Mouse (Mus musculus) CH12.LX (cell line): ENCODE measurements around the gene Dek. TPM values are rescaled to one million over a fixed set of nuclear protein-coding genes. Genes with fewer than 3 reads are reported as not detected.

Experiments used
- DNase-seq: peaks from one replicate; pipeline ENCODE4 v3.0.0-alpha.2; 2013; ENCODE audit errors: extremely low read depth
- H3K27ac ChIP-seq: 2 replicates; pipeline ENCODE4 v1.5.1; 2012; ENCODE audit warnings: low read depth, mild to moderate bottlenecking, control low read depth, moderate library complexity; ENCODE audit not compliant: insufficient read depth
- H3K27me3 ChIP-seq: replicated peaks from 2 replicates; pipeline ENCODE3; 2012; ENCODE audit warnings: inconsistent platforms
- H3K36me3 ChIP-seq, 2 experiments: replicated peaks in 1 of 2; 2 replicates each; pipeline versions ENCODE3 to v1.6.1; 2012; ENCODE audit warnings: inconsistent platforms in 1 of 2, low read length in 1 of 2, mild to moderate bottlenecking in 1 of 2, mixed read lengths in 1 of 2, moderate library complexity in 1 of 2; ENCODE audit not compliant: control insufficient read depth in 1 of 2, insufficient read depth in 1 of 2
- H3K4me1 ChIP-seq, 2 experiments: 2 replicates each; pipeline ENCODE4 v1.6.1; 2012; ENCODE audit warnings: inconsistent platforms in 1 of 2, moderate library complexity in 1 of 2; ENCODE audit not compliant: insufficient read depth in 2 of 2, control insufficient read depth in 1 of 2
- H3K4me2 ChIP-seq: 2 replicates; pipeline ENCODE4 v1.6.1; 2012; ENCODE audit warnings: low read depth, mild to moderate bottlenecking, control low read depth; ENCODE audit not compliant: poor library complexity, insufficient read depth, severe bottlenecking
- H3K4me3 ChIP-seq, 3 experiments: fragments of 150-350 bp in 1 of 3; sonication (generic) in 1 of 3; replicated peaks in 1 of 3; 2 replicates each; pipeline versions ENCODE3 to v1.5.1; 2011 to 2012; ENCODE audit warnings: low read depth in 2 of 3, low read length in 2 of 3, mild to moderate bottlenecking in 2 of 3, moderate library complexity in 2 of 3, control low read depth in 1 of 3, improper control_type of control experiment in 1 of 3, inconsistent platforms in 1 of 3, mixed read lengths in 1 of 3; ENCODE audit not compliant: poor library complexity in 1 of 3
- H3K79me2 ChIP-seq: replicated peaks from 2 replicates; pipeline ENCODE4 v1.6.1; 2012; ENCODE audit warnings: mild to moderate bottlenecking, moderate library complexity; ENCODE audit not compliant: control insufficient read depth, poor library complexity, insufficient read depth, severe bottlenecking; ENCODE audit errors: extremely low read depth
- H3K9ac ChIP-seq: 2 replicates; pipeline ENCODE4 v1.6.1; 2012; ENCODE audit warnings: low read depth, mild to moderate bottlenecking, control low read depth, moderate library complexity; ENCODE audit not compliant: insufficient read depth
- H3K9me3 ChIP-seq: replicated peaks from 2 replicates; pipeline ENCODE3; 2012; ENCODE audit warnings: low read length, inconsistent platforms, mixed read lengths
- ELF1 ChIP-seq: IDR thresholded peaks from 2 replicates; pipeline ENCODE4 v1.6.1; 2014; ENCODE audit warnings: low read depth, mild to moderate bottlenecking, inconsistent platforms, low read length, improper control_type of control experiment
- EP300 ChIP-seq: IDR thresholded peaks from 2 replicates; pipeline ENCODE4 v1.6.1; 2011; ENCODE audit warnings: low read length, improper control_type of control experiment
- GABPA ChIP-seq: IDR thresholded peaks from 2 replicates; pipeline ENCODE4 v1.6.1; 2012; ENCODE audit warnings: low read depth, low read length, improper control_type of control experiment, inconsistent platforms; ENCODE audit not compliant: insufficient replicate concordance
- IRF4 ChIP-seq: IDR thresholded peaks from 2 replicates; pipeline ENCODE4 v1.6.1; 2014; ENCODE audit warnings: low read depth, mild to moderate bottlenecking, inconsistent platforms, low read length, improper control_type of control experiment
- JUN ChIP-seq: IDR thresholded peaks from 2 replicates; pipeline ENCODE4 v1.6.1; 2011; ENCODE audit warnings: low read depth, mild to moderate bottlenecking, low read length, improper control_type of control experiment, moderate library complexity; ENCODE audit not compliant: insufficient read depth
- MAFK ChIP-seq: IDR thresholded peaks from 2 replicates; pipeline ENCODE4 v1.6.1; 2011; ENCODE audit warnings: low read length, improper control_type of control experiment; ENCODE audit not compliant: insufficient replicate concordance
- MAX ChIP-seq: IDR thresholded peaks from 2 replicates; pipeline ENCODE4 v1.6.1; 2011; ENCODE audit warnings: low read length, improper control_type of control experiment
- MEF2A ChIP-seq: IDR thresholded peaks from 2 replicates; pipeline ENCODE4 v1.6.1; 2014; ENCODE audit warnings: low read depth, mild to moderate bottlenecking, inconsistent platforms, low read length, improper control_type of control experiment, borderline replicate concordance
- MYC ChIP-seq: IDR thresholded peaks from 2 replicates; pipeline ENCODE4 v1.6.1; 2011; ENCODE audit warnings: low read depth, mild to moderate bottlenecking, improper control_type of control experiment, low read length
- NELFE ChIP-seq: IDR thresholded peaks from 2 replicates; pipeline ENCODE4 v1.6.1; 2011; ENCODE audit warnings: low read depth, low read length, improper control_type of control experiment
- PAX5 ChIP-seq: IDR thresholded peaks from 2 replicates; pipeline ENCODE4 v1.6.1; 2012; ENCODE audit warnings: low read length, inconsistent platforms, mixed read lengths
- POLR2AphosphoS2 ChIP-seq: IDR thresholded peaks from 2 replicates; pipeline ENCODE4 v1.6.1; 2011; ENCODE audit warnings: low read depth, low read length, improper control_type of control experiment
- TCF12 ChIP-seq: IDR thresholded peaks from 2 replicates; pipeline ENCODE4 v1.6.1; 2014; ENCODE audit warnings: low read depth, mild to moderate bottlenecking, inconsistent platforms, low read length, improper control_type of control experiment
- UBTF ChIP-seq: IDR thresholded peaks from 2 replicates; pipeline ENCODE4 v1.6.1; 2012; ENCODE audit warnings: low read depth, mild to moderate bottlenecking, inconsistent platforms, low read length, improper control_type of control experiment, moderate library complexity
- USF1 ChIP-seq: IDR thresholded peaks from 2 replicates; pipeline ENCODE4 v1.6.1; 2014; ENCODE audit warnings: low read depth, mild to moderate bottlenecking, inconsistent platforms, low read length, improper control_type of control experiment
- USF2 ChIP-seq: conservative IDR thresholded peaks from 2 replicates; pipeline ENCODE4 v1.6.1; 2011; ENCODE audit warnings: low read depth, low read length, improper control_type of control experiment
- ZC3H11A ChIP-seq: IDR thresholded peaks from 2 replicates; pipeline ENCODE4 v1.6.1; 2012; ENCODE audit warnings: low read depth, mild to moderate bottlenecking, inconsistent platforms, low read length, improper control_type of control experiment
- ZMIZ1 ChIP-seq: IDR thresholded peaks from 2 replicates; pipeline ENCODE4 v1.6.1; 2012; ENCODE audit warnings: low read depth, mild to moderate bottlenecking, inconsistent platforms, low read length, improper control_type of control experiment
- ZNF384 ChIP-seq: IDR thresholded peaks from 2 replicates; pipeline ENCODE4 v1.6.1; 2012; ENCODE audit warnings: low read depth, low read length, improper control_type of control experiment, inconsistent platforms
- dilution Hi-C: fragments of 300-500 bp; cut with MboI; formaldehyde crosslinking; loops from 2 replicates; pipeline ENCODE4 v1.14.3; 2020; ENCODE audit warnings: low sequenced_read_pairs; ENCODE audit not compliant: extremely low pct_unique_long_range_greater_than_20kb, extremely low pct_ligation_motif_present
- in situ Hi-C: fragments of 300-500 bp; cut with MboI; formaldehyde crosslinking; loops from 3 replicates; pipeline ENCODE4 v1.14.3; 2019; ENCODE audit warnings: low sequenced_read_pairs, low pct_ligation_motif_present, low pct_unique_long_range_greater_than_20kb, mixed read lengths
- polyA plus RNA-seq: library from polyadenylated mRNA; unstranded; fragments of >175 nt; gene quantifications from 2 replicates; pipeline ENCODE4 v1.2.1, GENCODE M21; 2012; ENCODE audit warnings: low read depth; ENCODE audit not compliant: insufficient read length
- total RNA-seq, 2 experiments: library from RNA; depleted of rRNA; stranded (reverse); fragments of 300-350 nt in 1 of 2; fragments of >200 nt in 1 of 2; gene quantifications; 2 replicates each; pipeline ENCODE4 v1.2.3; 2012 to 2014

Dek gene
- total and polyA plus RNA-seq, 3 experiments, result 28.8 to 228 (median 196) TPM

DNA sequence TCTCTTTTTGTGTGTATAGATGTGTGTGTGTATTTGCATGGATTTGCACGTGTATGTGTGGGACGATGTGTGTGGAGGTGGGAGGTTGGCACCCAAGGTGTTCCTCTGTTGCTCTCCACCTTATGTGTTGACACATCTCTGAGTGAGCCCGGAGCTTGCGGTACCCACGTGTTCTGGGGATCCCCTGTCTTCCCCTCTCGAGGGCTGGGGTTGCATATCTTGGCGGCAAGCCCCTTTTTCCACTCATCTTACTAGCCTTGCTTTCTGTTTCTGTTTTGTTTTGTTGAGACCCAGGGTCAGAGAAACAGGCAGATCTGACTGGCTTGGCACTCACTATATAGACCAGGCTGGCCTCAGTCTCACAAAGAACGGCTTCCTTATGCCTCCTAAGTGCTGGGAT, 27.1 kb upstream of the Dek start:
- H3K79me2 ChIP-seq, result no peaks in the 10 kb centered on the region
- peaks cover 0 to 16% of the 10 kb centered on the region in 2 experiments; a peak in 2 of 4 replicates for H3K4me1 ChIP-seq
- dilution Hi-C loops (no loop called here), in situ Hi-C loops (loop anchor here (25.0 kb wide), 1 partner anchor 1329 kb away; no protein-coding TSS in a partner anchor)
- H3K4me2 ChIP-seq, result peak overlapping the region; percentile 16; the same call in 1 of the 2 replicates
- peaks cover 2% of the 10 kb centered on the region for H3K9me3 ChIP-seq
- no peaks in the 10 kb centered on the region for H3K27me3 ChIP-seq
- no peak for TF ChIP-seq UBTF
- TF ChIP-seq MYC, result no peak
- TF ChIP-seq TCF12, result no peak
- no peak for TF ChIP-seq ELF1
- no peak for TF ChIP-seq POLR2AphosphoS2
- no peak for TF ChIP-seq MEF2A
- 0 out of 2 replicates have a peak, but pooled peaks have one; percentile 39 for TF ChIP-seq MAX
- TF ChIP-seq JUN, result no peak
- no peaks in the 10 kb centered on the region for H3K36me3 ChIP-seq
- no peak overlapping the region for H3K9ac ChIP-seq
- H3K4me3 ChIP-seq, result no peak overlapping the region
- no peak overlapping the region for H3K27ac ChIP-seq
- DNase-seq, result peak; percentile 21

DNA sequence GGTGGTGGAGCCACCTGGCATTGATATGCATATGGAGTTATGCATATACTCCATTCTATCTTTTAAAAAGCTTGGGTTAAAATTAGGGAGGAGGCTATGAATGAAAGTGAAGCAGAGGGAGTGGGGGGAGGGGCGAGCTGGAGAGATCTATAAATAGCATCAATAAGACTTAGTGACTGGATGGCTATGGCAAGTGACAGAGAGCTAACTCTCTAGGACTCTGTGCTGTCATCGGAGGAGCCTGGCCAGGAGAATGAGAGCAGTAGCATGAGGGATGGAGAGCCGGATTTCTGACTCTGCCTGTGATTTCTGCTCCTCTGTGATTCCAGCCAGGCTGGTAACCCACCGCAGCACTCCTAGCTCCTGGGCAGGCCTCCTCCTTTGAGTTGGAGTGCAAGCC, 23.1 kb upstream of the Dek start:
- H3K4me1 ChIP-seq, result peaks cover 0 to 11% of the 10 kb centered on the region in 2 experiments; a peak in 2 of 4 replicates
- H3K4me3 ChIP-seq, result no peak overlapping the region
- H3K9ac ChIP-seq, result no peak overlapping the region
- in situ Hi-C loops, result loop anchor here (25.0 kb wide), 1 partner anchor 1333 kb away; no protein-coding TSS in a partner anchor
- H3K79me2 ChIP-seq, result no peaks in the 10 kb centered on the region
- H3K27me3 ChIP-seq, result no peaks in the 10 kb centered on the region
- H3K36me3 ChIP-seq, result no peaks in the 10 kb centered on the region
- no peak for DNase-seq
- no peak overlapping the region for H3K4me2 ChIP-seq
- no peak overlapping the region for H3K27ac ChIP-seq
- TF ChIP-seq ZMIZ1 (no peak), PAX5 (no peak)
- peaks cover 2% of the 10 kb centered on the region for H3K9me3 ChIP-seq
- dilution Hi-C loops, result no loop called here

DNA sequence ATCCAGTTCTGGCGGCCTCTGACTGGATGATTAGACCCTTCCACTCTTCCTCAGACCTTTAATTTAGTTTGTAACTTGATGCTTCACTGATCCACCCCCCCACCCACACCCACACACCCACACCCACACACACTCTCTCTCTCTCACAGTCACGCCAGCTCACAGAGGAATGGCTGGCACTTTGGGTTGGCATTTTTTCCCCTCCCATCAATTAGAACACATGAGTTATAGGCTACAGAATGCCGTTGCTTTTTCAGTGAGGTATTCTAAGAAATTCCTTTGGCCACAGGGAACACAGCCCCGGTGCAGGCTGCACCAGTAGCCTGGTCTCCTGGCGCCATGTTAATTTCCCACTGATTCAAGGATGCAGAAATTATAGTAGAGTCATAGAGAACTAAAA, 19.6 kb upstream of the Dek start:
- in situ Hi-C loops (loop anchor here (25.0 kb wide), 1 partner anchor 1337 kb away; no protein-coding TSS in a partner anchor), dilution Hi-C loops (no loop called here)
- DNase-seq, result no peak

More for the DNA sequence above, 19.6 kb upstream of the Dek start:
- H3K79me2 ChIP-seq, result no peaks in the 10 kb centered on the region
- no peaks in the 10 kb centered on the region for H3K9me3 ChIP-seq
- TF ChIP-seq GABPA (no peak), USF1 (no peak), ZC3H11A (no peak), USF2 (no peak), EP300 (no peak), IRF4 (no peak), ZNF384 (no peak), NELFE (no peak), MAFK (no peak)
- H3K27me3 ChIP-seq, result no peaks in the 10 kb centered on the region
- H3K9ac ChIP-seq, result no peak overlapping the region
- H3K4me3 ChIP-seq, result no peak overlapping the region
- H3K4me2 ChIP-seq, result no peak overlapping the region
- H3K36me3 ChIP-seq, result no peaks in the 10 kb centered on the region
- 0 out of 4 replicates have a peak, but pooled peaks cover 0 to 3% of the 10 kb centered on the region in 2 experiments for H3K4me1 ChIP-seq
- no peak overlapping the region for H3K27ac ChIP-seq
